Mouse (Mus musculus) kidney, embryonic 16.5 days (tissue): ENCODE results near the gene Birc3. TPM values are rescaled to one million over a fixed set of nuclear protein-coding genes. Genes with fewer than 3 reads are reported as not detected.

Experiments used
- ATAC-seq: fragments of 200-750 bp; cut with Nextera tagmentation; 2 replicates; pipeline ENCODE4 v1.8.0; 2017; ENCODE audit warnings: moderate TSS enrichment; ENCODE audit not compliant: low FRiP score, low TSS enrichment
- H3K27ac ChIP-seq: fragments of 300-500 bp; sonication (generic); 2 replicates; pipeline ENCODE4 v1.5.1; 2014; ENCODE audit warnings: low read length
- H3K27me3 ChIP-seq: fragments of 300-500 bp; sonication (generic); 2 replicates; pipeline ENCODE4 v1.6.1; 2014; ENCODE audit warnings: low read length, control low read depth, mixed read lengths; ENCODE audit not compliant: insufficient read depth
- H3K36me3 ChIP-seq: fragments of 300-500 bp; sonication (generic); 2 replicates; pipeline ENCODE4 v1.6.1; 2014; ENCODE audit warnings: low read length, control low read depth, mixed read lengths; ENCODE audit not compliant: insufficient read depth
- H3K4me1 ChIP-seq: fragments of 300-500 bp; sonication (generic); 2 replicates; pipeline ENCODE4 v1.6.1; 2014; ENCODE audit warnings: low read length, control low read depth, mixed read lengths; ENCODE audit not compliant: insufficient read depth
- H3K4me2 ChIP-seq: fragments of 300-500 bp; sonication (generic); replicated peaks from 2 replicates; pipeline ENCODE4 v1.6.1; 2014; ENCODE audit warnings: low read depth, low read length
- H3K4me3 ChIP-seq: fragments of 300-500 bp; sonication (generic); 2 replicates; pipeline ENCODE4 v1.5.1; 2014; ENCODE audit warnings: mild to moderate bottlenecking, low read length
- H3K9ac ChIP-seq: fragments of 300-500 bp; sonication (generic); replicated peaks from 2 replicates; pipeline ENCODE4 v1.6.1; 2014; ENCODE audit warnings: low read length
- H3K9me3 ChIP-seq: fragments of 300-500 bp; sonication (generic); 2 replicates; pipeline ENCODE4 v1.6.1; 2016; ENCODE audit warnings: low read length, control low read depth
- WGBS: fragments of 180-500 bp; shearing (Covaris S2); extraction: QIAGEN DNeasy Blood & Tissue Kit; methylation state at CpG from one replicate; pipeline ENCODE4 v1.1.7; 2014; 5-methylcytosine and 5-hydroxymethylcytosine counted together
- polyA plus RNA-seq: library from polyadenylated mRNA; unstranded; fragments of >200 nt; fragmentation: Nextera tagmentation; extraction: Ambion mirVana; gene quantifications from 2 replicates; pipeline ENCODE4 v1.2.1, GENCODE M21; 2015

The Birc3 gene
- polyA plus RNA-seq, 1 experiment from 2014 or later: 7.3 TPM

DNA sequence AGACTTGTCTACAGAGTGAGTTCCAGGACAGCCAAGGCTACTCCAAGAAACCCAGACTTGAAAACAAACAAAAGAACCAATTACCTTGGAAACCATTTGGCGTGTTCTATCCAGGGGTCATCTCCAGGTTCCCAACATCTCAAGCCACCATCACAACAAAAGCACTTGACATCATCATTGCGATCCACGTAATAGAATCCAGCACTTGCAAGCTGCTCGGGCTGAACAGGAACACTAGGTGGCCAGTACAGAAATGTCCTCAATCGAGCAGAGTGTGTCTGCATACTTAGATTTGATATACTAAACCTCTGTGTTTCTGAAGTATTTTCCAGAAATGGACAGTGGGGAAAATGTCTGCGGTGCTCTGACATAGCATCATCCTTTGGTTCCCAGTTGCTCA is 39.6 kb downstream of the Birc3 start:
- Histone ChIP-seq H3K4me1 (peaks cover 24% of the 10 kb centered on the region; the same call in 1 of the 2 replicates), H3K9me3 (no peaks in the 10 kb centered on the region), H3K4me3 (0 out of 2 replicates have a peak overlapping the region, but pooled peaks have one; percentile 3), H3K27me3 (no peaks in the 10 kb centered on the region), H3K36me3 (peaks cover 10% of the 10 kb centered on the region), H3K27ac (no peak overlapping the region), H3K9ac (no peak overlapping the region), H3K4me2 (peak overlapping the region; percentile 35)
- 77% methylated on average over 6 of the region's 6 CpGs for WGBS
- ATAC-seq: no peak

DNA sequence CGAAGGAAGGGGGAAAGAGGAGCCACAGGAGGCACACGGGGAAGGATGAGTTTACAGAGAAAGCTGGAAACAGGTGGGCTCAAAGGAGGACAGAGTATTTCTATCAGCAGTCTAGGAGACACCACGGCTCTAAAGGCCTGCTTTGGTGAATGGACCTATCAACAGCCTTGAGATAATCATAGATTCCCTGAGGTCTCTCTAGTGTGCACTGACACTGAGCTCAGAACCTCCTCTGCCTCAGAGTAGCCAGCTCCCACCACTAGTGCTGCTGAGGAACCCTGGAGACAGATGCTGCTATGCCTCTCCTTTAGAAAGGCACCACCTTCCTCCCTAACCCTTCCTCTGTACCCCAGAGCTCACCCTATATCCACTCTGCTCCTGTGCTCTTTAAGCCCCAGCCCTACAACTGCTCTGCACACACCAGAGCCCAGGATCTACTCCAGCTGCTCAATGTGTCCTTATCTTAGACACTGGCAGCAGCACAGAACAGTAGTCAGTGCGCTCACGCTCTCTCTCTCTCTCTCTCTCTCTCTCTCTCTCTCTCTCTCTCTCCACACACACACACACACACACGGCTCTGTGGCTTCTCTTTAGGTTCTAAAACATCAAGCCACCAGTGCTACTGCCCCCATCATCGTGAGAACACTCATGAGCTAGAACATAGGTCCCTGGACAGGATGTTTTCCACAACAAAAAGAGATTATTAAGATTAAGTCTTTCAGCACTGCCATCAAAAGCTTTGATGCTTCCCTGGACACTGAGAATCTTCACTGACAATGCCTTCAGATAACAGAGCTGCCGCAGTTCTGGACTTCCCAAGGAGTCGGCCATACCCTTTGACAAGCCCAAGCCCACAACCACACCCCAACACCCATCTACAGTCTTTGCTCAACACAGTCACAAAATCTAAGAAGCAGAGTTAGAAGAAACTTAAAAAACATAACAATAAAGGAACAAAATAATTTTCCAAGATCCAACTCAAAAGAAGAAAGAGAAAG is 43.2 kb downstream of the Birc3 start:
- no peak overlapping the region for H3K4me3 ChIP-seq
- no peak overlapping the region for H3K4me2 ChIP-seq
- H3K27ac ChIP-seq: no peak overlapping the region
- ATAC-seq: 0 out of 2 replicates have a peak, but pooled peaks have one; percentile 39
- H3K27me3 ChIP-seq: no peaks in the 10 kb centered on the region
- no peak overlapping the region for H3K9ac ChIP-seq
- H3K36me3 ChIP-seq: peaks cover 10% of the 10 kb centered on the region
- 80% methylated on average over 9 of the region's 9 CpGs for WGBS
- H3K4me1 ChIP-seq: peaks cover 14% of the 10 kb centered on the region; the same call in 1 of the 2 replicates
- H3K9me3 ChIP-seq: no peaks in the 10 kb centered on the region

DNA sequence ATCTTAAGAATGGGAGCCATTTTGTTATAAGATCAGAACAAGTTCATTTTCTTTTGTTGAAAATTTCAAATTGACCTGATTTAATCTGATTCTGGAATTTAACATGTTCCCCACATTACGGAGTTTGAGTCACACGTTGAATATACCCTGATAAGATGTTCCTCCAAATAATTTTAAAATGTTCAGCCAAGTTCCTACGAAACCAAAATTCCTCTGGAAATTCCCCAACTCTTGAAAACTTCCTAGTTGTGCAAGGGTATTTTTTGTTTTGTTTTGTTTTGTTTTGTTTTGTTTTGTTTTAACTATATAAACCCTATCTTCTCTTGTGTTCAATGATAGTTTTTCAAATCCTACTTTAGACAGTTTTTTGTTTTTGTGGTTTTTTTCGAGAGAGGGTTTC is 44.3 kb downstream of the Birc3 start:
- WGBS: 93% methylated on average over 4 of the region's 4 CpGs
- Histone ChIP-seq H3K27ac (no peak overlapping the region), H3K36me3 (peaks cover 9% of the 10 kb centered on the region), H3K9ac (no peak overlapping the region), H3K4me2 (no peak overlapping the region), H3K4me3 (no peak overlapping the region), H3K4me1 (peaks cover 11% of the 10 kb centered on the region; the same call in 1 of the 2 replicates), H3K27me3 (no peaks in the 10 kb centered on the region), H3K9me3 (no peaks in the 10 kb centered on the region)
- no peak for ATAC-seq

DNA sequence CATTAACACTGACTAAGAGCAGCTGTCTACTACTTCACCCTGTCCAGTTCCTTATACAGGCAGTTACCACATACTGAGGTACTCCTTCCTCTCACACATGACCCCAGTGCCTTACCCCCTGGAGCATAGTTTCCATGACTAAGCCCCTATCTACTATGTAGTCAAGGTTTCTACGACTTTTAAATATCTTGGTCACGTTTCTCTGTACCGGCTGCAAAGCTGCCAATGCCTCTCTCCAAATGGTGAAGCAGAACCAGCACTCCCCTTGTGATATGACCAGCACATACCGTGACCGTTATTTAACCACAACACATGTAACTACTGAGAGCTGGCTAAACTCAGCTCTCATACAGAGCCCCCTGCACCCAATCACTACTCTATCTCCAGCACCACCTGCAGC is 48.1 kb downstream of the Birc3 start:
- H3K4me3 ChIP-seq: no peak overlapping the region
- WGBS: 91% methylated on average over 5 of the region's 5 CpGs
- peaks cover 2% of the 10 kb centered on the region; the same call in 1 of the 2 replicates for H3K4me1 ChIP-seq
- H3K4me2 ChIP-seq: no peak overlapping the region
- H3K36me3 ChIP-seq: peaks cover 17% of the 10 kb centered on the region
- no peaks in the 10 kb centered on the region for H3K27me3 ChIP-seq
- H3K9me3 ChIP-seq: no peaks in the 10 kb centered on the region
- ATAC-seq: no peak
- no peak overlapping the region for H3K9ac ChIP-seq
- no peak overlapping the region for H3K27ac ChIP-seq

DNA sequence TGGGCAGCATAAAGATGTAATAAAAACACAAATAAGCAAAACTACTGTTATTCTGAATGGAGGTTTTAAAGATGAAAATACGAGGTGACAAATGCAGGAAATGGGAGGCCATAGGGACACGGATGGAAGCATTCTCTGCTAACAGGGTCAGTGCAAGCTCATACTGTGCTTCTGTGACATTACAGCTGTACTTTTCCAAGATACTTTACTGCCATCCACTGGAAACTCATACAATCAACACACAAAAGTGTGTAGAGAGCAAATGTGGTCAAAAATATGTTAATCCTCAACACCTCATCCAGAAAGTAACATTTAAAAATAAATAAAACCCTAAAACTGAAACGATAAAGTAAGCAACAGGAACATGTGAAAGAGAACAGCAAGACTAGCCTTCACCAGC is 50.2 kb downstream of the Birc3 start:
- no peaks in the 10 kb centered on the region for H3K4me1 ChIP-seq
- peaks cover 33% of the 10 kb centered on the region for H3K36me3 ChIP-seq
- H3K27ac ChIP-seq: no peak overlapping the region
- no peak overlapping the region for H3K9ac ChIP-seq
- H3K27me3 ChIP-seq: no peaks in the 10 kb centered on the region
- no peak overlapping the region for H3K4me3 ChIP-seq
- WGBS: 62% methylated on average over 3 of the region's 3 CpGs
- no peak overlapping the region for H3K4me2 ChIP-seq
- no peak for ATAC-seq
- H3K9me3 ChIP-seq: no peaks in the 10 kb centered on the region

DNA sequence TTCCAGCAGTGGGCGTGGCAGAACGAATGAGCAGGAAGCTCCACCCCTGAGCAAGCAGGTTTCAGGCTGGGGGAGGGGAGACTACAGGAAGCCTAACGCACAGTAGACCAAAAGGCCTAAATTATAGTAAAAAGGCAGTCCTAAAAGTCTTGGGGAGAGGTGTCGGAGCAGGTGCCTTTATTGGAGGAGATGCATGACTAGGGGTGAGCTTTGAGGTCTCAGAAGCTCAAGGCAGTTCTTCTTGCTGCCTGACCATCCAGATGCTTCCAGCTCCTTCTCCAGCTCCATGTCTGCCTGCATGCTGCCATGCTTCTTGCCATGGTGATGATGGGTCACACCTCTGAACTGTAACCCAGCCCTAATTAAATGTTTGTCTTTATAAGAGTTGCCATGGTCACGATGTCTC is 67.9 kb downstream of the Birc3 start:
- Histone ChIP-seq H3K4me3 (no peak overlapping the region), H3K4me1 (no peaks in the 10 kb centered on the region), H3K27me3 (no peaks in the 10 kb centered on the region), H3K27ac (no peak overlapping the region), H3K9me3 (0 out of 2 replicates have a peak, but pooled peaks cover 3% of the 10 kb centered on the region), H3K36me3 (no peaks in the 10 kb centered on the region), H3K4me2 (no peak overlapping the region), H3K9ac (no peak overlapping the region)
- peak; percentile 35; the same call in 1 of the 2 replicates for ATAC-seq
- WGBS: 72% methylated on average over 3 of the region's 5 CpGs

Other genes starting within 250 kb of the Birc3 start
- not detected in 2 replicates for gene Mmp20, start 245.0 kb downstream of the Birc3 start, polyA plus RNA-seq
- not detected in 2 replicates for gene Mmp7, start 181.1 kb downstream of the Birc3 start, polyA plus RNA-seq
- 95.3 and 101 TPM in 2 replicates for gene Tmem123, start 109.1 kb downstream of the Birc3 start, polyA plus RNA-seq
- gene Birc2, start 36.1 kb downstream of the Birc3 start, polyA plus RNA-seq: 39.8 and 45.8 TPM in 2 replicates
- gene Yap1, start 131.4 kb upstream of the Birc3 start, polyA plus RNA-seq: 35.7 and 37.1 TPM in 2 replicates
- 13.0 and 14.3 TPM in 2 replicates for gene Cfap300, start 169.6 kb upstream of the Birc3 start, polyA plus RNA-seq